Mouse (Mus musculus) lung, embryonic 14.5 days (tissue): ENCODE measurements around the gene Hsf2bp. TPM values are rescaled to one million over a fixed set of nuclear protein-coding genes. Genes with fewer than 3 reads are reported as not detected.
A peak's percentile ranks its signal among the peaks of the same experiment; 100 is the strongest.

Experiments used
- ATAC-seq: fragments of 200-750 bp; cut with Nextera tagmentation; 2 replicates; pipeline ENCODE4 v1.8.0; 2017; ENCODE audit warnings: mild to moderate bottlenecking, moderate TSS enrichment, moderate library complexity; ENCODE audit not compliant: insufficient read depth
- DNase-seq: peaks from one replicate; pipeline ENCODE4 v3.0.0-alpha.2; 2015
- H3K27ac ChIP-seq: fragments of 300-500 bp; sonication (generic); 2 replicates; pipeline ENCODE4 v1.5.1; 2014; ENCODE audit warnings: low read depth, mild to moderate bottlenecking, moderate library complexity
- H3K27me3 ChIP-seq: fragments of 300-500 bp; sonication (generic); 2 replicates; pipeline ENCODE4 v1.6.1; 2014; ENCODE audit warnings: low read length, control low read depth; ENCODE audit not compliant: insufficient read depth
- H3K36me3 ChIP-seq: fragments of 300-500 bp; sonication (generic); 2 replicates; pipeline ENCODE4 v1.6.1; 2014; ENCODE audit warnings: control low read depth; ENCODE audit not compliant: insufficient read depth
- H3K4me1 ChIP-seq: fragments of 300-500 bp; sonication (generic); 2 replicates; pipeline ENCODE4 v1.6.1; 2014; ENCODE audit warnings: antibody characterized with exemption, control low read depth; ENCODE audit not compliant: insufficient read depth
- H3K4me2 ChIP-seq: fragments of 300-500 bp; sonication (generic); 2 replicates; pipeline ENCODE4 v1.6.1; 2014; ENCODE audit warnings: mild to moderate bottlenecking
- H3K4me3 ChIP-seq: fragments of 300-500 bp; sonication (generic); 2 replicates; pipeline ENCODE4 v1.5.1; 2014; ENCODE audit warnings: low read depth, low read length
- H3K9ac ChIP-seq: fragments of 300-500 bp; sonication (generic); 2 replicates; pipeline ENCODE4 v1.6.1; 2014
- H3K9me3 ChIP-seq: fragments of 300-500 bp; sonication (generic); 2 replicates; pipeline ENCODE4 v1.6.1; 2016; ENCODE audit warnings: low read depth, low read length, control low read depth
- CTCF ChIP-seq: IDR thresholded peaks from 2 replicates; pipeline ENCODE4 v1.5.1; 2016; ENCODE audit warnings: antibody characterized with exemption, low read depth
- WGBS: fragments of 180-500 bp; shearing (Covaris S2); extraction: QIAGEN DNeasy Blood & Tissue Kit; methylation state at CpG from one replicate; pipeline ENCODE4 v1.1.7; 2014; 5-methylcytosine and 5-hydroxymethylcytosine counted together
- polyA plus RNA-seq: library from polyadenylated mRNA; unstranded; fragments of >200 nt; fragmentation: Nextera tagmentation; extraction: Ambion mirVana; gene quantifications from 2 replicates; pipeline ENCODE4 v1.2.1, GENCODE M21; 2014

Hsf2bp gene
- polyA plus RNA-seq, 1 experiment from 2014 or later, result 0.55 TPM

DNA sequence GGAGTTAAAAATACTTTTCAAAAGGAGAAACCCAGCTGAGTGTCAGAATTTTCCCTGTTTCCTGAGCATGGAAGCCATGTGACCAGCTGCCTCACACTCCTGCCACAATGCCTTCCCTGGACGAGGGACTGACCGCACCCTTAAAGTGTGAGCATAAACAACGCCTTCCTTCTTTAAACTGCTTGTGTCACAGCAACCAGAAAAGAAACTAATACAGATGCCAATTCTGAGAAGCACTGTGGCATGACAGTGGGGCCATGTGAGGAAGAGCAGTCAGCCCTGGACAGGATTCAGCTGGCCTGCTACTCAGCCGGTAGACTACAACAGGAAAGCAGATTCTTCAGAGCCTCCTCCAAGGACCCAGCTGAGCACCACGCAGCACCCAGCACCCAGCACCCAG, 29.3 kb downstream of the Hsf2bp start:
- no peak overlapping the region for H3K4me3 ChIP-seq

GRCm38 (mm10) chr17:32003251-32003650, 32.9 kb downstream of the Hsf2bp start:
- DNase-seq, result no peak
- H3K36me3 ChIP-seq, result no peaks in the 10 kb centered on the region
- TF ChIP-seq CTCF, result no peak
- no peak overlapping the region for H3K27ac ChIP-seq
- no peaks in the 10 kb centered on the region for H3K27me3 ChIP-seq
- WGBS, result 83% methylated on average over 3 of the region's 3 CpGs
- no peak overlapping the region for H3K9ac ChIP-seq
- H3K4me3 ChIP-seq, result no peak overlapping the region
- no peaks in the 10 kb centered on the region for H3K4me1 ChIP-seq
- ATAC-seq, result no peak
- H3K9me3 ChIP-seq, result no peaks in the 10 kb centered on the region
- H3K4me2 ChIP-seq, result no peak overlapping the region

More for the DNA sequence above, 29.3 kb downstream of the Hsf2bp start:
- H3K9me3 ChIP-seq, result no peaks in the 10 kb centered on the region
- H3K36me3 ChIP-seq, result no peaks in the 10 kb centered on the region
- H3K4me1 ChIP-seq, result no peaks in the 10 kb centered on the region
- H3K27me3 ChIP-seq, result no peaks in the 10 kb centered on the region
- peak; percentile 50 for DNase-seq
- no peak for ATAC-seq
- no peak overlapping the region for H3K27ac ChIP-seq
- TF ChIP-seq CTCF, result no peak
- 49% methylated on average over 5 of the region's 5 CpGs for WGBS
- no peak overlapping the region for H3K9ac ChIP-seq
- H3K4me2 ChIP-seq, result no peak overlapping the region

GRCm38 (mm10) chr17:31998351-31998750, 37.8 kb downstream of the Hsf2bp start:
- 40% methylated on average over 1 of the region's 1 CpGs for WGBS
- Histone ChIP-seq H3K27me3 (no peaks in the 10 kb centered on the region), H3K9me3 (no peaks in the 10 kb centered on the region), H3K27ac (no peak overlapping the region), H3K9ac (no peak overlapping the region), H3K4me3 (no peak overlapping the region), H3K4me2 (no peak overlapping the region), H3K36me3 (no peaks in the 10 kb centered on the region), H3K4me1 (no peaks in the 10 kb centered on the region)
- no peak for DNase-seq
- TF ChIP-seq CTCF, result no peak
- ATAC-seq, result no peak

- H3K36me3 ChIP-seq, result no peaks in the 10 kb centered on the region
- no peaks in the 10 kb centered on the region for H3K27me3 ChIP-seq
- no peak overlapping the region for H3K9ac ChIP-seq
- no peak overlapping the region for H3K4me3 ChIP-seq
- no peak for DNase-seq
- no peak for TF ChIP-seq CTCF
- H3K4me2 ChIP-seq, result no peak overlapping the region
- no peak overlapping the region for H3K27ac ChIP-seq
- ATAC-seq, result no peak
- H3K4me1 ChIP-seq, result no peaks in the 10 kb centered on the region
- no peaks in the 10 kb centered on the region for H3K9me3 ChIP-seq
- 67% methylated on average over 4 of the region's 4 CpGs for WGBS
Observed at GRCm38 (mm10) chr17:31996331-31996730, 39.8 kb downstream of the Hsf2bp start.

- Histone ChIP-seq H3K4me2 (no peak overlapping the region), H3K27me3 (no peaks in the 10 kb centered on the region), H3K27ac (no peak overlapping the region), H3K9me3 (no peaks in the 10 kb centered on the region), H3K4me1 (no peaks in the 10 kb centered on the region), H3K9ac (no peak overlapping the region), H3K36me3 (no peaks in the 10 kb centered on the region), H3K4me3 (no peak overlapping the region)
- no peak for ATAC-seq
- 48% methylated on average over 2 of the region's 2 CpGs for WGBS
- TF ChIP-seq CTCF, result no peak
- DNase-seq, result no peak
Observed at GRCm38 (mm10) chr17:31995784-31996183, 40.4 kb downstream of the Hsf2bp start.

DNA sequence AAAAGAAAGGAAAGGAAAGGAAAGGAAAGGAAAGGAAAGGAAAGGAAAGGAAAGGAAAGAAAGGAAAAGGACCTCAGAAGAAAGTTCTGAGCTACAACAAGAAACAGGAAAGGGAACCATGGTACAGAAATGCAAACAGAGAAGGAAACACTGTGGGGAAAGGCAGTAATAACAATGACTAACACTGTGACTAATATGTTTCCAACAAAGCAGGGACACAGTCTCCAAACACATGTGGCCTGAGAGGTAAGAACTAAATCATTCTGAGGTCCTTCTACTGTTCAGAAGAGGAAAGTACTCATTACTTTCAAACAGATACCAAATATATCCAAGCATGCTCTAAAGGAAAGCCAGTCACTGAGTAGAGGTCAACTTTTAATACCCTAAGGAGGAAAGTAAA, 42.0 kb downstream of the Hsf2bp start:
- H3K27ac ChIP-seq, result no peak overlapping the region
- ATAC-seq, result no peak
- no peaks in the 10 kb centered on the region for H3K36me3 ChIP-seq
- H3K4me2 ChIP-seq, result no peak overlapping the region
- H3K27me3 ChIP-seq, result no peaks in the 10 kb centered on the region
- TF ChIP-seq CTCF, result no peak
- DNase-seq, result no peak
- H3K4me3 ChIP-seq, result no peak overlapping the region
- H3K9ac ChIP-seq, result no peak overlapping the region
- H3K9me3 ChIP-seq, result no peaks in the 10 kb centered on the region
- H3K4me1 ChIP-seq, result no peaks in the 10 kb centered on the region

DNA sequence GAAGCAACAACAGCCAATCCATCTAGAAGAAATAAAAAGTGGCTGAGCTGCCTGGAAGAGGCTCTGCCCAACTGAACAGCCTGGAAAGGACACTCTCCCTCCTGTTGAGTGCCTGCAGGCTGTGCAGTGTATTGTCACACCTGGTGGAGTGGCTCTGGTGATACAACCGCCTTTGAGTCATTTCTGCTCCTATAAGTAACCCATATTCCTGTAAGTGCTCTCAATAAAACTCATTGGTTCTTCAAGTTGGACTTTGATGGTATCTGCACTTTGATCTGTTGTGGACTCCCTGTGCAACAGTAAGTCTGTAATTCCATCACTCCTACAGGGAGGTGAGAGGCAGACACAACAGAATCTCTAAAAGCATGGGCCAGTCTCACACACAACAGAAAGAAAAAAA, 42.8 kb downstream of the Hsf2bp start:
- no peaks in the 10 kb centered on the region for H3K4me1 ChIP-seq
- H3K9ac ChIP-seq, result no peak overlapping the region
- TF ChIP-seq CTCF, result no peak
- no peak overlapping the region for H3K27ac ChIP-seq
- no peaks in the 10 kb centered on the region for H3K27me3 ChIP-seq
- no peak for DNase-seq
- H3K4me3 ChIP-seq, result no peak overlapping the region
- no peak for ATAC-seq
- H3K9me3 ChIP-seq, result no peaks in the 10 kb centered on the region
- 83% methylated on average over 1 of the region's 1 CpGs for WGBS
- H3K36me3 ChIP-seq, result no peaks in the 10 kb centered on the region
- H3K4me2 ChIP-seq, result no peak overlapping the region

GRCm38 (mm10) chr17:31992004-31992403, 44.1 kb downstream of the Hsf2bp start:
- Histone ChIP-seq H3K27me3 (no peaks in the 10 kb centered on the region), H3K27ac (no peak overlapping the region), H3K9ac (no peak overlapping the region), H3K4me2 (no peak overlapping the region), H3K36me3 (no peaks in the 10 kb centered on the region), H3K4me1 (no peaks in the 10 kb centered on the region; the same call in 1 of the 2 replicates), H3K4me3 (no peak overlapping the region), H3K9me3 (no peaks in the 10 kb centered on the region)
- DNase-seq, result no peak
- TF ChIP-seq CTCF, result no peak
- ATAC-seq, result no peak
- WGBS, result 64% methylated on average over 2 of the region's 2 CpGs
